Mouse (Mus musculus) cerebral cortex, adult 2 months (tissue): ENCODE data around the gene Ccl22.

Experiments used
- WGBS: fragments of 180-500 bp; shearing (Covaris S2); methylation state at CpG from one replicate; pipeline ENCODE4 v1.1.7; 2018; 5-methylcytosine and 5-hydroxymethylcytosine counted together

Ccl22 gene

GRCm38 (mm10) chr8:94745476-94746184, at the start of gene Ccl22:
Gene Ccl22 (plus strand): TSS chr8:94745590.
- 87% methylated on average over 7 of the region's 7 CpGs for WGBS

- 1% methylated on average over 41 of the region's 41 CpGs for WGBS
Measured at GRCm38 (mm10) chr8:94695994-94696384, 49.4 kb upstream of the Ccl22 start, which contains the start of gene Pllp. Gene Pllp (minus strand): TSS chr8:94696278.

GRCm38 (mm10) chr8:94696566-94696965, 48.8 kb upstream of the Ccl22 start:
- WGBS, result 74% methylated on average over 3 of the region's 3 CpGs

- 85% methylated on average over 6 of the region's 6 CpGs for WGBS
Measured at GRCm38 (mm10) chr8:94697956-94698355, 47.4 kb upstream of the Ccl22 start.

GRCm38 (mm10) chr8:94699366-94699765, 46.0 kb upstream of the Ccl22 start:
- WGBS, result 48% methylated on average over 16 of the region's 16 CpGs

- WGBS, result 89% methylated on average over 4 of the region's 4 CpGs
Measured at GRCm38 (mm10) chr8:94700421-94700935, 44.9 kb upstream of the Ccl22 start.

GRCm38 (mm10) chr8:94702156-94702555, 43.2 kb upstream of the Ccl22 start:
- 63% methylated on average over 3 of the region's 3 CpGs for WGBS

GRCm38 (mm10) chr8:94702844-94703813, 42.3 kb upstream of the Ccl22 start:
- under 1% methylated on average over 35 of the region's 35 CpGs for WGBS

GRCm38 (mm10) chr8:94703972-94704668, 41.3 kb upstream of the Ccl22 start:
- WGBS, result 1% methylated on average over 35 of the region's 35 CpGs

- WGBS, result 8% methylated on average over 9 of the region's 9 CpGs
Measured at GRCm38 (mm10) chr8:94704669-94704984, 40.8 kb upstream of the Ccl22 start.

GRCm38 (mm10) chr8:94705581-94706245, 39.7 kb upstream of the Ccl22 start:
- 83% methylated on average over 10 of the region's 10 CpGs for WGBS

GRCm38 (mm10) chr8:94706732-94707395, 38.5 kb upstream of the Ccl22 start:
- 63% methylated on average over 9 of the region's 9 CpGs for WGBS

GRCm38 (mm10) chr8:94710336-94710735, 35.1 kb upstream of the Ccl22 start:
- WGBS, result 75% methylated on average over 8 of the region's 8 CpGs

GRCm38 (mm10) chr8:94711160-94711718, 34.2 kb upstream of the Ccl22 start:
- 55% methylated on average over 5 of the region's 5 CpGs for WGBS

- WGBS, result 48% methylated on average over 5 of the region's 5 CpGs
Measured at GRCm38 (mm10) chr8:94714556-94714955, 30.8 kb upstream of the Ccl22 start.

- 63% methylated on average over 3 of the region's 3 CpGs for WGBS
Measured at GRCm38 (mm10) chr8:94715871-94716270, 29.5 kb upstream of the Ccl22 start.

GRCm38 (mm10) chr8:94716841-94717240, 28.5 kb upstream of the Ccl22 start:
- WGBS, result 90% methylated on average over 1 of the region's 1 CpGs

GRCm38 (mm10) chr8:94725998-94726397, 19.4 kb upstream of the Ccl22 start:
- 74% methylated on average over 5 of the region's 5 CpGs for WGBS

GRCm38 (mm10) chr8:94729301-94729700, 16.1 kb upstream of the Ccl22 start:
- 75% methylated on average over 4 of the region's 4 CpGs for WGBS

GRCm38 (mm10) chr8:94733821-94734465, 11.4 kb upstream of the Ccl22 start:
- WGBS, result 63% methylated on average over 5 of the region's 5 CpGs
